24 mouse cellular contexts compared by ENCODE assay signal in genomic region chr16:32091466-32091865, GRCm38 (mm10).
"Had no signal": no experiment of that assay in that cellular context is flagged by ENCODE, and none has a peak within 500 bp of the region (broad histone marks: within the 10 kb centered on the region; RNA-seq: fewer than 3 reads in every experiment).

No protein-coding gene starts in this region.

- H3K27me3 ChIP-seq: heart, embryonic 13.5 days; heart, embryonic 15.5 days; hindbrain, embryonic 13.5 days; hindbrain, embryonic 15.5 days; limb, embryonic 13.5 days; limb, embryonic 15.5 days; liver, embryonic 12.5 days had no signal

- H3K27ac ChIP-seq: gastrocnemius, adult 2 months; heart, adult 2 months; heart, embryonic 13.5 days; heart, embryonic 15.5 days; hindbrain, embryonic 13.5 days; hindbrain, embryonic 15.5 days; hindbrain, postnatal 0 days; limb, embryonic 13.5 days; limb, embryonic 15.5 days; liver, embryonic 12.5 days; liver, embryonic 14.5 days had no signal

- ATAC-seq: hindbrain, postnatal 0 days; liver, embryonic 12.5 days had no signal

- H3K9ac ChIP-seq: heart, embryonic 13.5 days; heart, embryonic 15.5 days; hindbrain, embryonic 13.5 days; hindbrain, embryonic 15.5 days; limb, embryonic 13.5 days; limb, embryonic 15.5 days; liver, embryonic 12.5 days; liver, embryonic 14.5 days had no signal

- H3K4me3 ChIP-seq: gastrocnemius, adult 2 months; heart, adult 2 months; heart, embryonic 13.5 days; heart, embryonic 15.5 days; hindbrain, embryonic 13.5 days; hindbrain, embryonic 15.5 days; limb, embryonic 13.5 days; limb, embryonic 15.5 days; liver, embryonic 12.5 days had no signal

- DNase-seq: gastrocnemius, adult 2 months; gastrocnemius, postnatal 10 days; gastrocnemius, postnatal 36 days; heart, adult 11 months; heart, adult 2 months; heart, postnatal 14 days; heart, postnatal 36 days; kidney, adult 18-20 months; kidney, adult 8-10 months; kidney, postnatal 14 days; layer of hippocampus, adult 9-11 months; layer of hippocampus, postnatal 36 days; left cerebral cortex, postnatal 4 days; lung, adult 18-20 months had no signal

- H3K4me1 ChIP-seq: heart, embryonic 13.5 days; heart, embryonic 15.5 days; hindbrain, embryonic 13.5 days; hindbrain, embryonic 15.5 days; limb, embryonic 13.5 days; limb, embryonic 15.5 days had no signal

- H3K4me2 ChIP-seq: heart, embryonic 11.5 days; heart, embryonic 13.5 days; heart, embryonic 15.5 days; hindbrain, embryonic 13.5 days; hindbrain, embryonic 15.5 days; limb, embryonic 13.5 days; limb, embryonic 15.5 days; liver, embryonic 12.5 days had no signal

- H3K9me3 ChIP-seq: heart, embryonic 13.5 days; heart, embryonic 15.5 days; hindbrain, embryonic 13.5 days; hindbrain, embryonic 15.5 days; limb, embryonic 13.5 days; limb, embryonic 15.5 days; liver, embryonic 12.5 days had no signal
